Mouse (Mus musculus) R1 (cell line): ENCODE results near the gene Capn5.

ENCODE experiments used
- DNase-seq: peaks from one replicate; pipeline ENCODE4 v3.0.0-alpha.2; 2018; ENCODE audit warnings: low read depth, low spot score

Capn5 gene

GRCm38 (mm10) chr7:98111233-98111632, 66.8 kb downstream of the Capn5 start:
- DNase-seq: no peak

DNA sequence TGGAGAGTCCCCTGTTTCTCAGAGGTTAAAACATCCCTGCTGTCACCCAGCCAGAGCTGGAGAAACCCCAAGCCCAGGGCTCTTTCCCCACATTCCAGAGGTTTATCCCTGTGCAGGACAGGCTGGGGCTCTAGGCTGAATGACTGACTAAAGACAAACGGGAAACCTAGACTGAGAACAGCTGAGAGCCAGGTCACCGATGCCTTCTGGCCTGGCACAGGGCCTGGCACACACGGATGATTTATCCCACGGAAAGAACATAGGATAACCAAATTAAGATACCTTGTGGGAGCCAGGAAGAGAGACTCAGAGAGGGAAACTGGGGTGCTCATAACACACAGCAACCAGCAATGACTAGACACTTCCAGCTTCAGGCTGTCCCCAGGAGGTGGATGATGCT, 68.3 kb downstream of the Capn5 start:
- DNase-seq: no peak

- DNase-seq: no peak
Observed at GRCm38 (mm10) chr7:98108636-98109430, 69.2 kb downstream of the Capn5 start.

DNA sequence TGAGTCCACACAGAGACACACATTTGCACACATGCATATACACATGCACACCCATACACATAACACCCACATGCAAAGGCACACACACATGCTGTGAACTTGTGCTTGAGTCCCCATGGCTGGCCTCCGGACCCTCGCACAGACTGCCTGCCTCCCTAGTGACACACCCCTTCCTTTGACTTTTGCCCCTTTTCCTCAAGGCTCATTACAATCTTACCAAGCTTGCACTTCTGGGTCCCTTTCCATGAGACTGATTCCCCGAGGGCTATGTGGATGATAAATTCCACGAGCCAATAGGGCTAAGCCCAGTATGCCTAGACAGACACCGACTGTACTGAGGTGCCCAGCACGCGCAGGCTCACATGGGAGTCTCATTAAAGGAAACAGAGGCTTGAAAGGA, 71.8 kb downstream of the Capn5 start:
- DNase-seq: no peak

GRCm38 (mm10) chr7:98104481-98105435, 73.3 kb downstream of the Capn5 start:
- no peak for DNase-seq

DNA sequence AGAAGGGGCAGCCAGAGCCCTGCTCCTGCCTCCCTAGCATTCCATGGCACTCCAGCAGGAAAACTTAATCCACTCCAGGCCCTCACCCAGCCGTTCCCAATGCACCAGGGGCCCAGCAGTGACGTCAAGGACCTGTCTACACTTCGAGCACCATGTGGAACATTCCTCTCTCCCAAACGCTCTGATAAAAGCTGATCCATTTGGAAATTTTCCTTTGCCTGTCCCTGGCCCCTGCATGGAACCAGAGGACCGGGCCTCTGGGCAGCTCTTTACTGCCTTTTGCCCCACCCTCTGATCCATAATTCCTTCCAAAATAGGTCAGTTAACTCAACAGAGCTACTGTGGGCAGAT, 74.2 kb downstream of the Capn5 start:
- DNase-seq: no peak

DNA sequence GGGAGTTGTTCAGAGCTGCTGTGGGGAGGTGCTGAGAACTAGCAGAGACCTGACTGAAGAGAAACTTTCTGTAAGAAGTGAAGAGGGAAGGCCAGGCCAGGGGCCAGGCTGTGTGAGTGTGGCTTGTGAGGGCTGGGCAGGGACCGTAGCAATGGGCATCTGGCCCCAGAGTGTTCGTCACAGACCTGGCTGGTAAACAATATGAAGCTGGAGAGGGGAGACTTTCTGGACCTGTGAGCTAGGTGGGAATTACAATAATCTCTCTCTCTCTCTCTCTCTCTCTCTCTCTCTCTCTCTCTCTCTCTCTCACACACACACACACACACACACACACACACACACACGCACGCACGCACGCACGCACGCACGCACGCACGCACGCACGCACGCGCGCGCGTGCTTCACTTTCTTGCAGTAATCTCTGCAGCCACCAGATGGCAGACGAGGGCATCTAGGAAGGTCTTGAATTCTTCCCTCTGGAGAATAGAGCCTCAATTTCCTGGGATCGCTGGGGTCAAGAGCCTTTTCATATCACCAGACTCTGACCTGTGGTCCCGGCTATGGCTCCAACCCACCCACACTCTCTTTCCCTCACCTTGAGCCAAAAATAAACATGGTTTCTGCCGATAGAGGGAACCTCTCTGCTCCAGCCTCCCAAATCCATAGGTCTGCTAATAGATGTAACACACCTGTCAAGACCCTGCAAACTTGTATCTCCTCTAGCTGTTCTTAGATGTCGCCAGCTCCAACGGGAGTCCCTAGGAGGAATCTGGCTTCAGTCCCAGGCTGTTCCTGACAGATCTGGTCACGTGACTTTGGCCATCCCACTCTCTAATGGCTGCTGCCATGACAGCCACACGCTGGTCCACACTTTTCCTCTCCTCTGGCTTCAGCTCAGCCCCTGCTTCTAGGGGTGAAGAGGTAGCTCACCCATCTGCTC, 74.8 kb downstream of the Capn5 start:
- DNase-seq: peak; percentile 54

DNA sequence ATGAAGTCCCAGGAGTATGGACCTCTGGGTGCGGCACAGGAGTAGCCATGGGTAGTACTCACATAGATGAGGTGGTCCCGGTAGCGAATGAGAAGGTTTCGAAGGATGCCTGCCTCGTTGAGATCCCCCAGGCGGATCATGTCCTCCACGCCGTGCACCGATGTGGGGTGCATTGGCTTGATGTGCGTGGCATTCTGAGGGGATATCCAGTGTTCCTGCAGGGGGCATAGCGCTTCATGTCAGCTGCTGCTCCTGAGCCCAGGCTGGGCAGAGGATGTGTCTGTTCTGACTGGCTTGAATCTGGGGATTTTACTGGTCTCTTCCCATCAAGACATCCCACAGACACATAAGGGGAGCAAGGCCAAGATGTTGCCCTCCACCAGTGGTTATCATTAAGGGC, 75.6 kb downstream of the Capn5 start:
- DNase-seq: peak; percentile 34

DNA sequence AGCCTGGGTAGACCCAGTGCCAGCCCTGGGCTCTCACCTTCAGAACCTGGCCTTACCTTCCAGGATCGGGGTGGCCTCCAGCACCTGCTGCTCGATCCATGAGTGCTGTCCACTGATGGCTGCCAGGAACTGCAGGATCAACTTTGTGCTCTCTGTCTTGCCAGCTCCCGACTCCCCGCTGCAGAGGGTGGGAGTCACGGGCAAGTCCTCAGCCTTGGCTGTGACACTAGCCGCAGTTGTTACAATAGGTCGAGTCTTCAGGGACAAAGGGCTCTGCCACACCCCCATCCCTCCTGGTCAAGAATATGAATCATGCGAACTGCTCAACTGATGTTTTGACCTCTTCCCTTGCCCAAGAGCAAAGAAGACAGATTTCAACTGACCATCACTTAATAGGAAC, 80.5 kb downstream of the Capn5 start:
- DNase-seq: no peak

DNA sequence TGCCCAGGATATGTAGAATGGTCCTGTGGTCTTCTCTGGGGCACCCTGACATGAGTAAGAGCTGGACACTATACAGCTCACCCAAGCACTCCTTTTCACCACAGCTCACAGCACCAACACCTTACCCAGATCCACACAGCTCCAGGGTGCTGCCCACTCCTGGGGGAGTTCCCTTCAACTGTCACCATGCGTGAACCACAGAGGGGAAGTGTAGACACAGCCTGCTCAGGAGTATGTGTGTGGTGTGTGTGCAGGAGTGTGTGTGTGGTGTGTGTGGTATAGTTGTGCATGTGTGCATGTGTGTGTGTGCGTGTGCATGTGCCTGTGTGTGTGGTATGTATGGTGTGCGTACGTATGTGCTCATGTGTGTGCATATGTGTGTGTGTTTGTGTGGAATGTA, 82.2 kb downstream of the Capn5 start:
- DNase-seq: no peak

GRCm38 (mm10) chr7:98086346-98086745, 91.7 kb downstream of the Capn5 start:
- no peak for DNase-seq

DNA sequence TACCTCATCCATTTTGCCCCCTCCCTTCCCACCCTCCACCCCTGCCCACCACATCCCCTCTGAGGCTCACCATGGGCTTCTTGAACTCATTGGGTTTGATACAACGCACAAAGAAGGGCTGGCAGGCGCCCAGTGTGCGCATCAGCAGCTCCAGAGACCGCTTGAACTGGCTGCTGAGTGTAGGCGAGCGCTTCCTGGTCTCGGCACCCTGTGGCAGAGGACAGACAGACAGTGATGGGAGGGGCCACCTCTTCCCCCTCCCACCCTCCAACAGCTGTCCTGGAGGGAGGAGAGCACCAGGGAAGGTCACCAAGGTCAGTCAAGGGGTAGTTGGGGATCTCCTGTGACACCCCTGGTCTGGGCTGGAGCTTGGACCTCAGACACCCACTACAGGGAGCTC, 92.8 kb downstream of the Capn5 start:
- DNase-seq: no peak

DNA sequence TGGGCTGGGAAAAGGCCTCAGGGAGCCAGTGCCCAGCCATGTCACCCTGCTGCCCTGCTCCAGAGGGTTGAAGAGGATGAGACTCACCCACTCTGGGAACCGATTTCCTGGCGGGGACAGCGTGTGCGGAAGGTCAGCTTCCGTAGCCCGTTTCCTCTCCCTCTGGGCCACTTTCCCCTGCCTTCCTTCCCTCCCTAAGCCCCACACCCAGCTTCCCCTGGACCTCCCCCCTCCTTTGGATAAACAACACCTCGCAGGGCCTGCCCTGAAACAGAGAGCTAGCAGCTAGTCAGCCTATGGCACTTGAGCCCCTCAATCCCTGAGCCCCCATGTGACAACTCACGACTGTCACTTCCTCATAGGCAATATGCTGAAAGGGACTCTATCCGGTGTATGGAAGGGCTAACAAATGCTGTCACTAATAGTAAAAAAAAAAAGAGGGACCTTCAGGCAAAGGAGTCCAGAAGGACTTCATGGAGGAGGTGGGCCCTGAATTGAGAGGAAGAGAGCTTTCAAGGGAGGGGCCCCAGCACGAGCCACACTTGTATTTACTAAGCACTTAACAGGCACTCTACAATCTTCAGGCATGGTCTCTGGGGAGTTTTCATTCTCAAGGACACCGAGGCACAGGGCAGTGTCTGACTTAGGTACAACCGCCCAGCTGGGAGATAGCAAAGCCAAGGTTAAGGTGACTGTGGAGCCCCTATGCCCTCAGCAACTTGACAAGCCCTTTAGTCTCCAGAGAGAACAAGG, 93.4 kb downstream of the Capn5 start:
- no peak for DNase-seq

GRCm38 (mm10) chr7:98082376-98082775, 95.7 kb downstream of the Capn5 start:
- DNase-seq: no peak

DNA sequence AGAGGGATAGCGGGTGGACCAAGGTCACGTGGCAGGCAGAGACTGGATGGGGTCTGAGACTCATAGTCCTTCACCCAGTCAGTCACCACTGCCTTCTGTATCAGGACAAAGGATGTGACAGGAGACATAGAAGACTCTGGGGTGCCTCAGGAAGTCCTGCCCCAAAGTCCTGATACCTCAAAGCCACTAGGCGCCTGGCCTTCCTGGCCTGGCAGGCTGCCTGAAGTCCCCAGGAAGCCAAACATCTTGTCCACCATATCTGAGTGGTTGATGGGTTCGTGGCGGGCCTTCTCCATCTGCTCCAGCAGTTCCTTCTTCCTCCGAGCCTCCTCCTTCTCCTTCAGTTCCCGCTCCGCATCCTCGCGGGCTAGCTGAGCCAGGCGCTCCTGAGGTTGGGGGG, 100.6 kb downstream of the Capn5 start:
- DNase-seq: no peak

DNA sequence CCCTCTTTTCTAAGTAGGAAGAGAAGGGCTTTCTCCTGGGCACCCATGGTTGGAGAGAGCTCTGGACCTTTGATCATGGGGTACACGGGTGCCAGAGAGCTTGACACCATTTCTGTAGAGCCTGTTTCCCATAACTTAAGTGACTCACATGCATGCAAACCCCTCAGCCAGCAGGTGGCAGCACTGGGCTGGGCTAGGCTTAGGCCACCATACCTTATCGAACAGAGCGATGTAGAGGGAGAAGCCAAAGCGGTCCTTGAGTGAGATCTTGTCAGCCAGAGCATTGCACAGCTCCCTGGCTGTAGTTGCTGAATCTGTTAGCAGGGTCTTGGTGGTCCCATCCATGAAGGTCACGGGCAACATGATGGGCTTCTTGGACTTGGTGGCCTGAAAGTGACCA, 106.5 kb downstream of the Capn5 start:
- peak; percentile 81 for DNase-seq
